15 mouse cellular contexts compared by ENCODE assay signal in the genomic region with DNA sequence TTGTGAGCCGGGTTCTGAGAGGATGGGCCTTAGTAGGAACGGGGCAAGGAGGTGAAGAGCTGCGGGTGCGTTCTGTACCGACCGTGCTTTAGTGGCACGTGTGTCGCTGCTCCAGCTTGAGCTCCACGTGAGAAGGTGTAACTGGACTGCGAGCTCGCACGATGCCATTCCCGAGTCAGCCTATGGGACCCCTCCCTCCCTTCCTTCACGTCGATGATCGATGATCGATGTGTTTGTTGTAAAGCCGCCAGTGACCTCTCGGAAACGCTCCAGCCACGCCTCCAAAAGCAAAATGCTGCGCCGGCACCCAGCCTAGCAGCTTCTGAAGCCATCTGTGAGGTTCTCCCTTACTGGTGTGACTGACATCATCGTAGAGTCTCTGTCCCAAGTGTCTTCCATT.
DNase-seq lines count a peak whose midpoint lies in the region; ATAC-seq lines count a peak whose summit lies in the region.
"Had no signal": no experiment of that assay in that cellular context is flagged by ENCODE, and none has a peak within 500 bp of the region (broad histone marks: within the 10 kb centered on the region; RNA-seq: fewer than 3 reads in every experiment).

No protein-coding gene starts in this region.

- 0 out of 2 replicates have a peak overlapping the region, but pooled peaks have one; percentile 1 for H3K4me2 ChIP-seq in intestine, embryonic 14.5 days (ENCODE audit: low read length)
- H3K4me2 ChIP-seq in intestine, embryonic 16.5 days (ENCODE audit: low read depth, low read length), result no peak overlapping the region
- peak overlapping the region; percentile 25 for H3K4me2 ChIP-seq in lung, embryonic 15.5 days
- H3K4me2 ChIP-seq: limb, embryonic 13.5 days had no signal

- peaks cover 5% of the 10 kb centered on the region; the same call in 1 of the 2 replicates for H3K9me3 ChIP-seq in intestine, embryonic 14.5 days (ENCODE audit: control insufficient read depth, low read length)
- 0 out of 2 replicates have a peak, but pooled peaks cover 5% of the 10 kb centered on the region for H3K9me3 ChIP-seq in intestine, embryonic 16.5 days (ENCODE audit: control insufficient read depth, low read length)
- H3K9me3 ChIP-seq in lung, embryonic 15.5 days, result no peaks in the 10 kb centered on the region

- peak; percentile 19 for DNase-seq in adrenal gland, adult 2 months
- no peak for DNase-seq in adrenal gland, postnatal 25 days
- DNase-seq in intestine, embryonic 14.5 days (ENCODE audit: low spot score), result no peak
- no peak for DNase-seq in lung, adult 18-20 months
- peak; percentile 40 for DNase-seq in R1 (ENCODE audit: low read depth, low spot score)
- no peak for DNase-seq in cerebellum, adult 11-12 months
- DNase-seq: cerebellum, adult 9-11 months; thymus, postnatal 4 days had no signal

- H3K4me3 ChIP-seq in intestine, embryonic 14.5 days (ENCODE audit: low read depth, low read length), result no peak overlapping the region
- no peak overlapping the region for H3K4me3 ChIP-seq in intestine, embryonic 16.5 days (ENCODE audit: low read length)
- peak overlapping the region; percentile 10 for H3K4me3 ChIP-seq in lung, embryonic 15.5 days
- H3K4me3 ChIP-seq: erythroblast, embryonic 14.5 days; limb, embryonic 13.5 days had no signal

- WGBS in intestine, embryonic 14.5 days, result 79% methylated on average over 24 of the region's 24 CpGs
- WGBS in intestine, embryonic 16.5 days, result 75% methylated on average over 24 of the region's 24 CpGs
- 65% methylated on average over 24 of the region's 24 CpGs for WGBS in lung, embryonic 15.5 days

- H3K27ac ChIP-seq in intestine, embryonic 14.5 days (ENCODE audit: low read depth), result no peak overlapping the region
- no peak overlapping the region for H3K27ac ChIP-seq in intestine, embryonic 16.5 days (ENCODE audit: low read length)
- H3K27ac ChIP-seq in lung, embryonic 15.5 days, result no peak overlapping the region
- H3K27ac ChIP-seq: limb, embryonic 13.5 days had no signal

- no peak for ATAC-seq in intestine, embryonic 14.5 days (replicated peaks; ENCODE audit: low FRiP score, low TSS enrichment, low read depth)
- ATAC-seq in intestine, embryonic 16.5 days, result no peak
- ATAC-seq in lung, embryonic 15.5 days (ENCODE audit: borderline replicate concordance, extremely low read depth, low FRiP score, low TSS enrichment), result no peak
- ATAC-seq: forebrain, embryonic 16.5 days; Patski had no signal

- H3K36me3 ChIP-seq in intestine, embryonic 14.5 days (ENCODE audit: control insufficient read depth, insufficient read depth, low read length), result no peaks in the 10 kb centered on the region
- H3K36me3 ChIP-seq in intestine, embryonic 16.5 days (ENCODE audit: control insufficient read depth, insufficient read depth, low read length), result no peaks in the 10 kb centered on the region
- no peaks in the 10 kb centered on the region for H3K36me3 ChIP-seq in lung, embryonic 15.5 days
- H3K36me3 ChIP-seq: limb, embryonic 13.5 days had no signal

- H3K4me1 ChIP-seq in intestine, embryonic 14.5 days (replicated peaks; ENCODE audit: control insufficient read depth, insufficient read depth, low read length), result no peaks in the 10 kb centered on the region
- H3K4me1 ChIP-seq in intestine, embryonic 16.5 days (ENCODE audit: control insufficient read depth, insufficient read depth, low read length), result no peaks in the 10 kb centered on the region
- H3K4me1 ChIP-seq in lung, embryonic 15.5 days, result no peaks in the 10 kb centered on the region
- H3K4me1 ChIP-seq: limb, embryonic 13.5 days had no signal

- no peak overlapping the region for H3K9ac ChIP-seq in intestine, embryonic 14.5 days (ENCODE audit: low read length)
- no peak overlapping the region for H3K9ac ChIP-seq in intestine, embryonic 16.5 days (ENCODE audit: low read depth, low read length)
- no peak overlapping the region for H3K9ac ChIP-seq in lung, embryonic 15.5 days
- H3K9ac ChIP-seq: limb, embryonic 13.5 days had no signal

- H3K27me3 ChIP-seq in intestine, embryonic 14.5 days (replicated peaks; ENCODE audit: control insufficient read depth, insufficient read depth, low read length), result no peaks in the 10 kb centered on the region
- H3K27me3 ChIP-seq in intestine, embryonic 16.5 days (replicated peaks; ENCODE audit: control insufficient read depth, insufficient read depth, low read length), result no peaks in the 10 kb centered on the region
- no peaks in the 10 kb centered on the region for H3K27me3 ChIP-seq in lung, embryonic 15.5 days
- H3K27me3 ChIP-seq: CH12.LX; limb, embryonic 13.5 days; Patski had no signal

Comparison
In these comparisons a context has a peak if more than half of its experiments do, and no peak if none do; other contexts are left out.
1. DNase-seq: peak in adrenal gland, adult 2 months (single experiment) and R1 (single experiment); none in adrenal gland, postnatal 25 days (single experiment), intestine, embryonic 14.5 days (single experiment), lung, adult 18-20 months (0 of 2) and cerebellum, adult 11-12 months (single experiment).